Mouse (Mus musculus) neural tube, embryonic 12.5 days (tissue): ENCODE measurements around the gene Rtl1. TPM values are rescaled to one million over a fixed set of nuclear protein-coding genes. Genes with fewer than 3 reads are reported as not detected.

Source experiments
- ATAC-seq: fragments of 200-750 bp; cut with Nextera tagmentation; 2 replicates; pipeline ENCODE4 v1.8.0; 2017; ENCODE audit warnings: low read depth, mild to moderate bottlenecking, moderate TSS enrichment, moderate library complexity; ENCODE audit not compliant: low FRiP score
- H3K27ac ChIP-seq: fragments of 300-500 bp; sonication (generic); 2 replicates; pipeline ENCODE4 v1.5.1; 2016
- H3K27me3 ChIP-seq: fragments of 300-500 bp; sonication (generic); replicated peaks from 2 replicates; pipeline ENCODE4 v1.6.1; 2016; ENCODE audit warnings: mild to moderate bottlenecking
- H3K36me3 ChIP-seq: fragments of 300-500 bp; sonication (generic); 2 replicates; pipeline ENCODE4 v1.6.1; 2016; ENCODE audit warnings: mild to moderate bottlenecking
- H3K4me1 ChIP-seq: fragments of 300-500 bp; sonication (generic); 2 replicates; pipeline ENCODE4 v1.6.1; 2016
- H3K4me2 ChIP-seq: fragments of 300-500 bp; sonication (generic); replicated peaks from 2 replicates; pipeline ENCODE4 v1.6.1; 2016; ENCODE audit warnings: mild to moderate bottlenecking
- H3K4me3 ChIP-seq: fragments of 300-500 bp; sonication (generic); 2 replicates; pipeline ENCODE4 v1.5.1; 2016
- H3K9ac ChIP-seq: fragments of 300-500 bp; sonication (generic); 2 replicates; pipeline ENCODE4 v1.6.1; 2016; ENCODE audit warnings: mild to moderate bottlenecking
- H3K9me3 ChIP-seq: fragments of 300-500 bp; sonication (generic); 2 replicates; pipeline ENCODE4 v1.6.1; 2016; ENCODE audit warnings: mild to moderate bottlenecking
- WGBS: fragments of 180-500 bp; shearing (Covaris S2); methylation state at CpG from one replicate; pipeline ENCODE4 v1.1.7; 2016; 5-methylcytosine and 5-hydroxymethylcytosine counted together
- microRNA counts: library from miRNA; unstranded; fragments of <30 nt; microRNA quantifications from one replicate; lab custom pipeline; 2017
- microRNA-seq: library from miRNA; unstranded; fragments of <30 nt; microRNA quantifications from one replicate; pipeline ENCODE4, GENCODE M21; 2017
- polyA plus RNA-seq: library from polyadenylated mRNA; unstranded; fragments of >200 nt; fragmentation: Nextera tagmentation; extraction: Ambion mirVana; gene quantifications from 2 replicates; pipeline ENCODE4 v1.2.1, GENCODE M21; 2016

Rtl1 gene
- polyA plus RNA-seq, 1 experiment from 2014 or later = 1.4 TPM

DNA sequence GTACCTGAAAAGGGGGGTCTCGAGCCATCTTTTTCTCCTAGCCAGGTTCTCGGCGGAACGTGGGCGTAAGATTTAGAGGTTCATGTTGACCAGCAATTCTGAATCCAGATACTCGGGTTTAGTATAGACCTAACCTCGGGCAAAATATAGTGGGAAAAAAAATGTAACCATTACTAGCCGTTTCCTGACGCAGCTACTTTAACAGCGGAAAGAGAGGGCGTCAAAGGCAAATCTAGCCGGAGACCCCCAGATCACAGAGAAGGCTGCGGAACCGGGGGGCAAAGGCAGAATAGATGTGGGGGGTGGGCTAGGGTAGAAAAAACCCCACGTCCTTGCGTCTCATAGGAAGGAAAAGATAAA, 58.6 kb downstream of the Rtl1 start:
- H3K9me3 ChIP-seq = peaks cover 46% of the 10 kb centered on the region
- 0 out of 2 replicates have a peak, but pooled peaks cover 5% of the 10 kb centered on the region for H3K4me1 ChIP-seq
- H3K27ac ChIP-seq = 0 out of 2 replicates have a peak overlapping the region, but pooled peaks have one; percentile 26

DNA sequence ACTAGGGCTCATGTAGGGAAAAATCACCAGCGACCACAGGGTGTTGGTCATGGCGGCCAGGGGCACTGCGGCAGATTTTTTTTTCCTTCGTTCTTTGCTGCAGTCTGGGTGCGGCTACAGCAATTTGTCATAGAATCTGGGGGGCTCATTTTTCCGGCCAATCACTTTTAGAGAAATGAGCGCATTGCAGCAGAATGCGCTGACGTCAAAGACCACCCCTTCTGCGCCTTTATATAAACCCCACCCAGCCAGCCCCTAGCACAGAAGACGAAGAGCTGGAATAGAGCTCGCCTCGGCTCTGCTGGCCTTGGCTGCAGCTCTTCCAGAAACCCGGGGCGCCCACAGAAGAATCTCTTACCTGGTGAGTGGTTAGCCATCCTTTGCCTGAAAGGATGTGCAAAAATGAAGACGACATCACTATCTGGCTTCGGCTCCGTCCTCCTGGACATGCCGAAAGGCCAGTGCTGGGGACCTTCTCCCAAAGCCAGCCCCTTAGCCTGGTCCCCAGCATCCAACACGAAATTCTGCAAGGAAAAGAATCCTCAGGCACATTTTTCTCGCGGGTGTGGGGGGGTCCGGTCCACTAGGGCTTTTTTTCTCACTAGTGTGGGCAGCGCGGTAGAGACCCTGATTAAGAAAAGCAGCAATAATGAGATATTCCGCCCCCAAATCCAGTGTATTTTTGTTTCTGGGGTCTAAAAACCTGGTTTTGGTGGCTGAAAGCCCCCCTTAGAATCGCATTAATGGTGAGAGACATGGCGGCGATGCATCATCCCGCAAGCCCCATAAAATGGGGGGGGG, 59.2 kb downstream of the Rtl1 start:
- no peaks in the 10 kb centered on the region for H3K27me3 ChIP-seq
- H3K4me3 ChIP-seq = peak overlapping the region; percentile 46
- no peak for ATAC-seq
- H3K9me3 ChIP-seq = peaks cover 46% of the 10 kb centered on the region
- H3K4me2 ChIP-seq = peak overlapping the region; percentile 52
- H3K9ac ChIP-seq = peak overlapping the region; percentile 72
- WGBS = 43% methylated on average over 30 of the region's 30 CpGs
- H3K36me3 ChIP-seq = peaks cover 5% of the 10 kb centered on the region; the same call in 1 of the 2 replicates
- H3K4me1 ChIP-seq = 0 out of 2 replicates have a peak, but pooled peaks cover 1% of the 10 kb centered on the region
- peak overlapping the region; percentile 26; the same call in 1 of the 2 replicates for H3K27ac ChIP-seq

More for the DNA sequence above, 58.6 kb downstream of the Rtl1 start:
- Histone ChIP-seq H3K9ac (peak overlapping the region; percentile 72), H3K27me3 (no peaks in the 10 kb centered on the region), H3K36me3 (peaks cover 11% of the 10 kb centered on the region), H3K4me2 (peak overlapping the region; percentile 52), H3K4me3 (peak overlapping the region; percentile 46)
- no peak for ATAC-seq
- WGBS = 45% methylated on average over 16 of the region's 16 CpGs

DNA sequence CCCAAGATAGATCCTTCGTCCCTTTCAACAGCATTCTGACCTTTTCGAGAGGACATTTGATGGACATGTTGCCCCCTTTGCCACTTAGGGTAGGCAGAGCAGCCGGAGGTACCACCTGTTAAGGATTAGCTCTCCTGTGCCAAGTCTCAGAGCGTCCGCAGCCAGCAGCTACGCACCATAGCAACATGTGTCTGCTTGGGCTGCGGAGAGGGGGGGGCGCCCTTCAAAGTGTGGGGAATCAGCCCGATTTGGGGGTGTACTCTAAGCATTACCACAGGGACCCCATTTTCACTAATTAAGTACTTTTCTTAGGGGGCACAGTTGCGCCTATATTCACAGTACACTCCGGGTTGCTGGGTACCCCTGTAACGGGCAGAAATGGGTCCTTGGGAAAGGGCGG, 60.2 kb downstream of the Rtl1 start:
- no peaks in the 10 kb centered on the region for H3K4me1 ChIP-seq
- WGBS = 50% methylated on average over 13 of the region's 13 CpGs

More for the DNA sequence above, 60.2 kb downstream of the Rtl1 start:
- H3K4me2 ChIP-seq = peak overlapping the region; percentile 52
- H3K27ac ChIP-seq = no peak overlapping the region
- H3K36me3 ChIP-seq = no peaks in the 10 kb centered on the region
- no peak for ATAC-seq
- peak overlapping the region; percentile 46 for H3K4me3 ChIP-seq
- H3K9me3 ChIP-seq = peaks cover 46% of the 10 kb centered on the region
- no peak overlapping the region for H3K9ac ChIP-seq
- no peaks in the 10 kb centered on the region for H3K27me3 ChIP-seq

MicroRNAs encoded within 50 kb of the gene (microRNA counts, 519-probe panel; counts per million panel counts)
- 342 counts per million, percentile 67 among the panel's probes with 10 or more counts for microRNA mmu-miR-1188 (lab: Ali Mortazavi, UCI)
- 5,301 counts per million, percentile 85 among the panel's probes with 10 or more counts for microRNA mmu-miR-127 (lab: Ali Mortazavi, UCI)
- 5,897 counts per million, percentile 90 among the panel's probes with 10 or more counts for microRNA mmu-miR-136 (lab: Ali Mortazavi, UCI)
- microRNA mmu-miR-1906 (lab: Ali Mortazavi, UCI) = 342 counts per million, percentile 67 among the panel's probes with 10 or more counts
- microRNA mmu-miR-337-3p (lab: Ali Mortazavi, UCI) = 342 counts per million, percentile 67 among the panel's probes with 10 or more counts
- microRNA mmu-miR-337-5p (lab: Ali Mortazavi, UCI) = 342 counts per million, percentile 67 among the panel's probes with 10 or more counts
- 342 counts per million, percentile 67 among the panel's probes with 10 or more counts for microRNA mmu-miR-341 (lab: Ali Mortazavi, UCI)
- microRNA mmu-miR-370 (lab: Ali Mortazavi, UCI) = 342 counts per million, percentile 67 among the panel's probes with 10 or more counts
- 5,187 counts per million, percentile 85 among the panel's probes with 10 or more counts for microRNA mmu-miR-431 (lab: Ali Mortazavi, UCI)
- 342 counts per million, percentile 67 among the panel's probes with 10 or more counts for microRNA mmu-miR-432 (lab: Ali Mortazavi, UCI)
- 6,011 counts per million, percentile 90 among the panel's probes with 10 or more counts for microRNA mmu-miR-433 (lab: Ali Mortazavi, UCI)
- microRNA mmu-miR-434-3p (lab: Ali Mortazavi, UCI) = 5,542 counts per million, percentile 88 among the panel's probes with 10 or more counts
- microRNA mmu-miR-434-5p (lab: Ali Mortazavi, UCI) = 4,071 counts per million, percentile 76 among the panel's probes with 10 or more counts
- microRNA mmu-miR-493 (lab: Ali Mortazavi, UCI) = 342 counts per million, percentile 67 among the panel's probes with 10 or more counts
- 342 counts per million, percentile 67 among the panel's probes with 10 or more counts for microRNA mmu-miR-540-3p (lab: Ali Mortazavi, UCI)
- 342 counts per million, percentile 67 among the panel's probes with 10 or more counts for microRNA mmu-miR-540-5p (lab: Ali Mortazavi, UCI)
- 342 counts per million, percentile 67 among the panel's probes with 10 or more counts for microRNA mmu-miR-665 (lab: Ali Mortazavi, UCI)
- microRNA mmu-miR-673-3p (lab: Ali Mortazavi, UCI) = 342 counts per million, percentile 67 among the panel's probes with 10 or more counts
- 342 counts per million, percentile 67 among the panel's probes with 10 or more counts for microRNA mmu-miR-673-5p (lab: Ali Mortazavi, UCI)
- microRNA mmu-miR-770-3p (lab: Ali Mortazavi, UCI) = 1,611 counts per million, percentile 68 among the panel's probes with 10 or more counts
- 342 counts per million, percentile 67 among the panel's probes with 10 or more counts for microRNA mmu-miR-770-5p (lab: Ali Mortazavi, UCI)

Small RNA genes lying within 50 kb of the gene (microRNA-seq; reads per million reads assigned to microRNA genes)
- gene Gm23912 = not detected
- 7.6 reads per million, percentile 20 among the genes with 10 or more reads in this experiment for gene Mir1188
- 4,820 reads per million, percentile 91 among the genes with 10 or more reads in this experiment for gene Mir127
- not detected for gene Mir136
- not detected for gene Mir1906-1
- gene Mir3070a = 1.1 reads per million
- not detected for gene Mir3070b
- gene Mir3071 = not detected
- not detected for gene Mir337
- gene Mir341 = 613 reads per million, percentile 74 among the genes with 10 or more reads in this experiment
- not detected for gene Mir3544
- gene Mir370 = 645 reads per million, percentile 74 among the genes with 10 or more reads in this experiment
- 4,460 reads per million, percentile 89 among the genes with 10 or more reads in this experiment for gene Mir431
- not detected for gene Mir432
- gene Mir433 = 931 reads per million, percentile 77 among the genes with 10 or more reads in this experiment
- gene Mir434 = 896 reads per million, percentile 77 among the genes with 10 or more reads in this experiment
- 144 reads per million, percentile 56 among the genes with 10 or more reads in this experiment for gene Mir493
- gene Mir540 = 502 reads per million, percentile 72 among the genes with 10 or more reads in this experiment
- gene Mir665 = 292 reads per million, percentile 66 among the genes with 10 or more reads in this experiment
- gene Mir673 = 99.8 reads per million, percentile 51 among the genes with 10 or more reads in this experiment
- gene Mir770 = 425 reads per million, percentile 71 among the genes with 10 or more reads in this experiment

Other genes starting within 250 kb of the Rtl1 start
- 100 and 107 TPM in 2 replicates for gene Dlk1, start 147.5 kb downstream of the Rtl1 start, polyA plus RNA-seq